Mouse (Mus musculus) CH12.LX (cell line): Measurements from ENCODE around the gene Cnot6.

ENCODE experiments used
- CTCF ChIP-seq, 2 experiments: IDR thresholded peaks in 1 of 2; conservative IDR thresholded peaks in 1 of 2; 2 replicates each; pipeline ENCODE4 v1.5.1; 2011 to 2012; ENCODE audit warnings: low read depth in 2 of 2, low read length in 2 of 2, improper control_type of control experiment in 1 of 2, inconsistent platforms in 1 of 2, mild to moderate bottlenecking in 1 of 2, moderate library complexity in 1 of 2
- EP300 ChIP-seq: IDR thresholded peaks from 2 replicates; pipeline ENCODE4 v1.6.1; 2011; ENCODE audit warnings: low read length, improper control_type of control experiment
- ETS1 ChIP-seq: conservative IDR thresholded peaks from 2 replicates; pipeline ENCODE4 v1.6.1; 2012; ENCODE audit warnings: low read depth, mild to moderate bottlenecking, inconsistent platforms, low read length, improper control_type of control experiment, moderate library complexity
- IRF4 ChIP-seq: IDR thresholded peaks from 2 replicates; pipeline ENCODE4 v1.6.1; 2014; ENCODE audit warnings: low read depth, mild to moderate bottlenecking, inconsistent platforms, low read length, improper control_type of control experiment
- JUN ChIP-seq: IDR thresholded peaks from 2 replicates; pipeline ENCODE4 v1.6.1; 2011; ENCODE audit warnings: low read depth, mild to moderate bottlenecking, low read length, improper control_type of control experiment, moderate library complexity; ENCODE audit not compliant: insufficient read depth
- JUND ChIP-seq: conservative IDR thresholded peaks from 2 replicates; pipeline ENCODE4 v1.6.1; 2011; ENCODE audit warnings: low read depth, low read length, improper control_type of control experiment
- MAX ChIP-seq: IDR thresholded peaks from 2 replicates; pipeline ENCODE4 v1.6.1; 2011; ENCODE audit warnings: low read length, improper control_type of control experiment
- MEF2A ChIP-seq: IDR thresholded peaks from 2 replicates; pipeline ENCODE4 v1.6.1; 2014; ENCODE audit warnings: low read depth, mild to moderate bottlenecking, inconsistent platforms, low read length, improper control_type of control experiment, borderline replicate concordance
- POLR2A ChIP-seq: IDR thresholded peaks from 2 replicates; pipeline ENCODE4 v1.6.1; 2011; ENCODE audit warnings: low read depth, mild to moderate bottlenecking, improper control_type of control experiment, low read length
- TBP ChIP-seq: conservative IDR thresholded peaks from 2 replicates; pipeline ENCODE4 v1.6.1; 2011; ENCODE audit warnings: low read depth, low read length, improper control_type of control experiment
- ZC3H11A ChIP-seq: IDR thresholded peaks from 2 replicates; pipeline ENCODE4 v1.6.1; 2012; ENCODE audit warnings: low read depth, mild to moderate bottlenecking, inconsistent platforms, low read length, improper control_type of control experiment
- ZMIZ1 ChIP-seq: IDR thresholded peaks from 2 replicates; pipeline ENCODE4 v1.6.1; 2012; ENCODE audit warnings: low read depth, mild to moderate bottlenecking, inconsistent platforms, low read length, improper control_type of control experiment

DNA sequence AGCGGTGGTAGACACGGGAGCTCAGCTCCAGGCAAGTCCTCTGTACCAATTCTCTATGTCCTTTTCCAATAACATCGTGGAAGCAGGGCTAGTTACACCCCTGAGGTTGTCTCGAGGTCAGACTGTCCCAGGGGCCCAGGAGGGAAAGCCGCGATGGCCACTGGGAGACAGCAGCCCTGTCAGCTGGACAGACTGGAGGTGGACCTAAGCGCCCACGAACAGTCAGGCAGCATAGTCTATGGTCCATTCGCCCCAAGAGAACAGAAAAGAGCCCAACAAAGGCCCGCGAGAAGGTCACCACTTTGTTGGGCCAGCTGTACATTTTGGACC lies 59.5 kb downstream of the Cnot6 start:
- TF ChIP-seq MAX (no peak), CTCF (conservative IDR thresholded peaks at IDR 0.05 in 1 of 2, IDR thresholded peaks at IDR 0.05 in 1 of 2; ENCODE audit: low read depth in 2 of 2, low read length in 2 of 2) (no peak), ZC3H11A (no peak), MEF2A (no peak), JUN (no peak), POLR2A (no peak), EP300 (no peak), ETS1 (no peak), IRF4 (no peak), JUND (no peak), ZMIZ1 (no peak), TBP (no peak)
